In genomic region chrX:141165067-141165466, GRCm38 (mm10) we compare ENCODE assay signal across 19 mouse cellular contexts.
"Had no signal": no experiment of that assay in that cellular context is flagged by ENCODE, and none has a peak within 500 bp of the region (broad histone marks: within the 10 kb centered on the region; RNA-seq: fewer than 3 reads in every experiment).

No protein-coding gene starts in this region.

- H3K4me3 ChIP-seq: liver, embryonic 13.5 days; liver, embryonic 15.5 days; lung, embryonic 15.5 days; megakaryocyte, embryonic 14.5 days; midbrain, embryonic 13.5 days; midbrain, embryonic 15.5 days; neural tube, embryonic 12.5 days; stomach, embryonic 15.5 days had no signal

- H3K27me3 ChIP-seq: stomach, embryonic 15.5 days had no signal

- H3K9me3 ChIP-seq: liver, embryonic 13.5 days; liver, embryonic 15.5 days; lung, embryonic 15.5 days; megakaryocyte, embryonic 14.5 days; midbrain, embryonic 13.5 days; midbrain, embryonic 15.5 days; neural tube, embryonic 12.5 days; stomach, embryonic 15.5 days had no signal

- H3K9ac ChIP-seq: liver, embryonic 13.5 days; liver, embryonic 15.5 days; lung, embryonic 15.5 days; midbrain, embryonic 13.5 days; midbrain, embryonic 15.5 days; neural tube, embryonic 12.5 days; stomach, embryonic 15.5 days had no signal

- H3K27ac ChIP-seq: liver, embryonic 13.5 days; liver, embryonic 15.5 days; lung, embryonic 15.5 days; macrophage; midbrain, embryonic 13.5 days; midbrain, embryonic 15.5 days; neural tube, embryonic 12.5 days; stomach, embryonic 15.5 days; stomach, postnatal 0 days had no signal

- H3K4me2 ChIP-seq: liver, embryonic 13.5 days; liver, embryonic 15.5 days; lung, embryonic 15.5 days; midbrain, embryonic 11.5 days; midbrain, embryonic 13.5 days; midbrain, embryonic 15.5 days; neural tube, embryonic 12.5 days; stomach, embryonic 15.5 days had no signal

- H3K4me1 ChIP-seq: liver, embryonic 13.5 days; liver, embryonic 15.5 days; lung, embryonic 15.5 days; megakaryocyte, embryonic 14.5 days; midbrain, embryonic 13.5 days; midbrain, embryonic 15.5 days; neural tube, embryonic 12.5 days; stomach, embryonic 15.5 days had no signal

- ATAC-seq: lung, postnatal 0 days; midbrain, embryonic 13.5 days; midbrain, embryonic 15.5 days had no signal

- DNase-seq: liver, embryonic 13.5 days; lung, adult 18-20 months; lung, postnatal 14 days; lung, postnatal 36 days; right cerebral cortex, postnatal 14 days; thymus, adult 2 months; thymus, postnatal 14 days; thymus, postnatal 36 days had no signal

- H3K36me3 ChIP-seq: liver, embryonic 13.5 days; liver, embryonic 15.5 days; lung, embryonic 15.5 days; midbrain, embryonic 13.5 days; midbrain, embryonic 15.5 days; neural tube, embryonic 12.5 days; stomach, embryonic 15.5 days had no signal
